Mouse (Mus musculus): ENCODE data around the gene Dhrs1. TPM values are rescaled to one million over a fixed set of nuclear protein-coding genes. Genes with fewer than 3 reads are reported as not detected.
A peak's percentile ranks its signal among the peaks of the same experiment; 100 is the strongest.

Dhrs1 gene
- polyA plus RNA-seq, 1 experiment from 2014 or later, result 88.4 TPM

GRCm38 (mm10) chr14:55716884-55717283 lies 28.6 kb downstream of the Dhrs1 start:
- H3K27ac ChIP-seq, result no peak overlapping the region
- WGBS, result 75% methylated on average over 8 of the region's 8 CpGs

DNA sequence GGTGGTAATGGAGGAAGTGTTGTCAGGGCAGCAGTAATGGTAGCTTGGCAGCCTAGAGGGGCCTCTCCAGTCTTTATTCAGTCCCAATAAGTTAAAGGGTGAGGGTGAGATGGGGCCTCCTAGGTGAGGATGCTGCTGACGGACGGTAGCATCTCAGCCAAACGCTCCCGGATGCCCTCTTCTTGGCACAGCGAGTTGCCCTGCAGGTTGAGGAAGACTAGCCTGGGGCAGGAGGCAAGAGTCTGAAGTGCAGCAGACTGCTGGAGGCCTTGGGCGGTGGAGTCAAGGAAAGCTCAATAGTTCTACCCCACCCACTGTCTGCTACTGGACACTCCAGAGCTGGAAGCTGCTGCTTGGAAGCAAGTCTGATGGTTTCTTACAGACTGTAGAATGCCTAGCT lies 29.2 kb downstream of the Dhrs1 start:
- Histone ChIP-seq H3K4me2 (no peak overlapping the region), H3K27me3 (peaks cover 5% of the 10 kb centered on the region), H3K9me3 (no peaks in the 10 kb centered on the region), H3K27ac (no peak overlapping the region), H3K36me3 (peaks cover 22% of the 10 kb centered on the region), H3K9ac (no peak overlapping the region), H3K4me1 (peaks cover 25% of the 10 kb centered on the region), H3K4me3 (no peak overlapping the region)
- 88% methylated on average over 6 of the region's 6 CpGs for WGBS
- no peak for ATAC-seq (ENCODE audit: borderline replicate concordance, extremely low read depth, low FRiP score, low TSS enrichment)

More at GRCm38 (mm10) chr14:55716884-55717283, 28.6 kb downstream of the Dhrs1 start:
- Histone ChIP-seq H3K4me1 (peaks cover 27% of the 10 kb centered on the region), H3K36me3 (peaks cover 22% of the 10 kb centered on the region), H3K27me3 (peaks cover 5% of the 10 kb centered on the region), H3K9me3 (no peaks in the 10 kb centered on the region), H3K4me3 (no peak overlapping the region), H3K4me2 (no peak overlapping the region), H3K9ac (no peak overlapping the region)
- ATAC-seq (ENCODE audit: borderline replicate concordance, extremely low read depth, low FRiP score, low TSS enrichment), result no peak

DNA sequence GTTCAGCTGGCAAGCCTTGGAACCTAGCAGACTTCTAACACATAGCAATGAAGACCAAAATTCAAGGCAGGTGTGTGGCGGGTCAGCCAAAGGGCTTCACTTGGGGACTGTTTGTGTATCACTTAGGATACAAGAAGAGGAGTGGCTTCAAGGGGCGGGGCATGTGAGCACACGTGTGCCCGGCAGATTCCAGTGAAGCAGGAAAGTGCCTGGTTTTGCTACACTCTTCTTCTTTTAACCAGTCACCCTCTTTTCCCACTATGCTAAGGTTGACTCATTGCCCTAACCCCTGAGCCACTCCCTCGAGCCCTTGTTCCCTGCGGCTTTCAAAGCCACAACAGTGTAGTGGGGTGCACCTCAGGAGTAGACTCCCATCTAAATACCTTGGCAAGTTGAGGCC lies 30.6 kb downstream of the Dhrs1 start:
- peaks cover 19% of the 10 kb centered on the region for H3K4me1 ChIP-seq
- H3K27me3 ChIP-seq, result peaks cover 5% of the 10 kb centered on the region
- 24% methylated on average over 6 of the region's 6 CpGs for WGBS
- H3K9me3 ChIP-seq, result no peaks in the 10 kb centered on the region
- H3K9ac ChIP-seq, result no peak overlapping the region
- no peak overlapping the region for H3K4me2 ChIP-seq
- peaks cover 20% of the 10 kb centered on the region for H3K36me3 ChIP-seq
- H3K27ac ChIP-seq, result no peak overlapping the region
- no peak overlapping the region for H3K4me3 ChIP-seq
- ATAC-seq (ENCODE audit: borderline replicate concordance, extremely low read depth, low FRiP score, low TSS enrichment), result no peak

DNA sequence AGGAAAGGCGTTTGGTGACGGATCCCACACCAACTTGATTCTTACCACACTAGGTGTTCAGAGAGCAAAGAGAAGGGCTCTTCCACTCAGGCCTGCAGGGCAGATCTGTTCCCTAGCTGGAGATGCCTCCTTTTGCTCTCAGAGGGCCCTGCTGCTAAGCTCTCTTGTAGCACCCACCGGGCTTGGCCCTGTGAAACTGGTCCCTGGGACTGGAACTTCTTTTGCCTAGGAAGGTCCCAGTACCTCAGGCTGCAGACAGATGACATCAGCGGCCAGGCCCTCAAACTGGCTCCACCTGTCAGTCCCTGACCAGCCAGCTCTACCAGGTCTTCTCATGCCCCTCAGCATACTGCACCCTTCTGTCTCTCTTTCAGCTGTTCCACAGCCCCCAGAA lies 31.8 kb downstream of the Dhrs1 start, which contains the start of gene Tgm1:
TSS of gene Tgm1 (minus strand) at position 198 of the 394 bp plus-strand sequence.
- Histone ChIP-seq H3K27ac (peak within 1 kb of the TSS; percentile 67), H3K4me3 (peak within 1 kb of the TSS; percentile 24), H3K9me3 (no peaks in the 10 kb centered on the region), H3K36me3 (peaks cover 17% of the 10 kb centered on the region), H3K4me2 (peak within 1 kb of the TSS; percentile 54), H3K4me1 (peaks cover 19% of the 10 kb centered on the region), H3K9ac (0 out of 2 replicates have a peak within 1 kb of the TSS, but pooled peaks have one; percentile 23), H3K27me3 (peaks cover 5% of the 10 kb centered on the region)
- ATAC-seq (ENCODE audit: borderline replicate concordance, extremely low read depth, low FRiP score, low TSS enrichment), result 0 out of 2 replicates have a peak, but pooled peaks have one; percentile 15
- 23% methylated on average over 4 of the region's 4 CpGs for WGBS

GRCm38 (mm10) chr14:55713007-55713728 lies 32.3 kb downstream of the Dhrs1 start:
- peak; percentile 57; the same call in 1 of the 2 replicates for ATAC-seq (ENCODE audit: borderline replicate concordance, extremely low read depth, low FRiP score, low TSS enrichment)
- Histone ChIP-seq H3K27me3 (peaks cover 5% of the 10 kb centered on the region), H3K36me3 (peaks cover 12% of the 10 kb centered on the region), H3K9me3 (no peaks in the 10 kb centered on the region), H3K4me3 (peak overlapping the region; percentile 24), H3K27ac (peak overlapping the region; percentile 67), H3K4me2 (peak overlapping the region; percentile 54), H3K4me1 (peaks cover 19% of the 10 kb centered on the region), H3K9ac (0 out of 2 replicates have a peak overlapping the region, but pooled peaks have one; percentile 23)
- 12% methylated on average over 25 of the region's 25 CpGs for WGBS

- no peak overlapping the region for H3K9ac ChIP-seq
- no peak overlapping the region for H3K4me3 ChIP-seq
- H3K27me3 ChIP-seq, result peaks cover 5% of the 10 kb centered on the region
- no peak for ATAC-seq (ENCODE audit: borderline replicate concordance, extremely low read depth, low FRiP score, low TSS enrichment)
- H3K4me1 ChIP-seq, result peaks cover 19% of the 10 kb centered on the region
- H3K9me3 ChIP-seq, result no peaks in the 10 kb centered on the region
- no peak overlapping the region for H3K27ac ChIP-seq
- H3K4me2 ChIP-seq, result no peak overlapping the region
- no peaks in the 10 kb centered on the region for H3K36me3 ChIP-seq
- WGBS, result 76% methylated on average over 7 of the region's 7 CpGs
These were observed 33.7 kb downstream of the Dhrs1 start for GRCm38 (mm10) chr14:55711786-55712185.

- Histone ChIP-seq H3K9ac (no peak overlapping the region), H3K9me3 (no peaks in the 10 kb centered on the region), H3K4me1 (peaks cover 9% of the 10 kb centered on the region), H3K4me2 (no peak overlapping the region), H3K27ac (no peak overlapping the region), H3K36me3 (no peaks in the 10 kb centered on the region), H3K27me3 (peaks cover 5% of the 10 kb centered on the region), H3K4me3 (no peak overlapping the region)
- no peak for ATAC-seq (ENCODE audit: borderline replicate concordance, extremely low read depth, low FRiP score, low TSS enrichment)
- WGBS, result 78% methylated on average over 4 of the region's 4 CpGs
These were observed 36.0 kb downstream of the Dhrs1 start for GRCm38 (mm10) chr14:55709509-55709908.

DNA sequence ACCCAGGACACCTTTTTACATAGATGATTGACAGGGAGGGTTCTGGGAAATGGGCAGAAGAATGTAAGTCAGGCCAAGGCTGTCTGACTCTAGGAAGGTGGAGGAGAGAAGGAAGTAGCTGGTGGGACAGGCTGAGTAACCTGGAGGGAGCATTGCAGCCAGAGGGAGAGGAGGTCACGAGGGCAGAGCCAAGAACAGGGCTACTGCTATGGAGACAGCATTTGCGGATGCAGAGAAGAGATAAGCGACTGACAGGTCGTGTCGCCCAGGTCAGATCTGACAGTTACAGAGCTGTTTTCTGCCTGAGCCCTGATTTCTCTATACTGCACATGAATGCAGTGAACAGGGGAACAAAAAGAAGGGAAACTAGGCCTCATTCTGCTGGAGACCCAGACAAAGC lies 38.1 kb downstream of the Dhrs1 start:
- no peaks in the 10 kb centered on the region for H3K4me1 ChIP-seq
- no peaks in the 10 kb centered on the region for H3K36me3 ChIP-seq
- no peak for ATAC-seq (ENCODE audit: borderline replicate concordance, extremely low read depth, low FRiP score, low TSS enrichment)
- no peak overlapping the region for H3K4me3 ChIP-seq
- H3K27me3 ChIP-seq, result no peaks in the 10 kb centered on the region
- WGBS, result 63% methylated on average over 5 of the region's 5 CpGs
- H3K9ac ChIP-seq, result no peak overlapping the region
- H3K9me3 ChIP-seq, result no peaks in the 10 kb centered on the region
- no peak overlapping the region for H3K27ac ChIP-seq
- H3K4me2 ChIP-seq, result no peak overlapping the region

DNA sequence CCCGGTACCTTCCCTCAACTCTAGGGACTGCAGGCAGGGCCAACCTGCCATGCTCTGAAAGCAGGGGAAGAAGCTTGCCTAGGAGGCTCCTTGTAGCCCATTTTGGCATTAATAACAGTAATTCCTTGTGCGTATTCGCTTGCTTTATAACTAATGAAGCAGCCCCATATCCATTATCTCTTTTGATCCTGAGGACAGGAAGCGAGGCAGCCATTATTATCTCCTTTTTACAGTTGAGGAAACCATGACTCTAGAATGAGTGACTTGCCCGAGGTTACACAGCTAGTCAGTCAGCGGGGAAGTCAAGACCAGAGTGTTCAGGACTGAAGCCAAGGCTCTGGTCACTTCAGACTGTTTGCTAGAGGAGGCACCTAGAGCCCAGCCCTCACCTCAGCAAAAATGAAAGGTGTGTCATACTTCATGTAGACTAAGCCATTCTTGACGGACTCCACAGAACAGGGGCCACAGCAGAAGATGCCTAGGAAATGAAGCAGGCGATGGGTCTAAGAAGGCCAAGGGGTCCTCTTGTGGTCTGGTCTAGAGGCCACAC lies 39.4 kb downstream of the Dhrs1 start:
- WGBS, result 85% methylated on average over 8 of the region's 8 CpGs
- H3K9me3 ChIP-seq, result no peaks in the 10 kb centered on the region
- no peak overlapping the region for H3K4me3 ChIP-seq
- H3K36me3 ChIP-seq, result no peaks in the 10 kb centered on the region
- H3K27ac ChIP-seq, result no peak overlapping the region
- no peaks in the 10 kb centered on the region for H3K4me1 ChIP-seq
- no peaks in the 10 kb centered on the region for H3K27me3 ChIP-seq
- H3K9ac ChIP-seq, result no peak overlapping the region
- ATAC-seq (ENCODE audit: borderline replicate concordance, extremely low read depth, low FRiP score, low TSS enrichment), result no peak
- H3K4me2 ChIP-seq, result no peak overlapping the region

GRCm38 (mm10) chr14:55702761-55703160 lies 42.7 kb downstream of the Dhrs1 start:
- Histone ChIP-seq H3K4me1 (no peaks in the 10 kb centered on the region), H3K27ac (no peak overlapping the region), H3K36me3 (no peaks in the 10 kb centered on the region), H3K4me2 (no peak overlapping the region), H3K9ac (no peak overlapping the region), H3K9me3 (no peaks in the 10 kb centered on the region), H3K27me3 (no peaks in the 10 kb centered on the region), H3K4me3 (no peak overlapping the region)
- WGBS, result 42% methylated on average over 6 of the region's 6 CpGs
- no peak for ATAC-seq (ENCODE audit: borderline replicate concordance, extremely low read depth, low FRiP score, low TSS enrichment)

DNA sequence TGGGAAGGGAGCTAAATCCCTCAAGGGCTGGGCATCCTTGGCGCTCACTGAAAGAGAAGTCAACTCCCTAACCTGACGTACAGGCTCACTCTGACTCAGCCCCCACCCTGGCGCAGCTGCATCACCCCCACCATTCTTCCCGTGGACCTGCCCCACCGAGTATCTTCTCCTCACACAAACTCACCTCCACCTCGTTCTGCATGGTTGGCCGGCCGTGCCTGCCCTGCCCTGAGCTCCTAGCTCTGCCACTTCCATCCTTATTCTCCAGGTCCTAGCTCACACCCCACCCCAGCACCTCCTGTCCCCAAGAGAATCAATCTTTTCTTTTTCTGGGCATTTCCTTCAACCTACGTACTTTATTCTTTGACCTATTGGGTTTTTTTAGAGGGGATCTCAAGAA lies 44.4 kb downstream of the Dhrs1 start:
- WGBS, result 64% methylated on average over 9 of the region's 9 CpGs
- Histone ChIP-seq H3K9me3 (no peaks in the 10 kb centered on the region), H3K27me3 (no peaks in the 10 kb centered on the region), H3K36me3 (no peaks in the 10 kb centered on the region), H3K9ac (no peak overlapping the region), H3K4me1 (no peaks in the 10 kb centered on the region), H3K4me3 (no peak overlapping the region), H3K27ac (no peak overlapping the region), H3K4me2 (no peak overlapping the region)
- no peak for ATAC-seq (ENCODE audit: borderline replicate concordance, extremely low read depth, low FRiP score, low TSS enrichment)

DNA sequence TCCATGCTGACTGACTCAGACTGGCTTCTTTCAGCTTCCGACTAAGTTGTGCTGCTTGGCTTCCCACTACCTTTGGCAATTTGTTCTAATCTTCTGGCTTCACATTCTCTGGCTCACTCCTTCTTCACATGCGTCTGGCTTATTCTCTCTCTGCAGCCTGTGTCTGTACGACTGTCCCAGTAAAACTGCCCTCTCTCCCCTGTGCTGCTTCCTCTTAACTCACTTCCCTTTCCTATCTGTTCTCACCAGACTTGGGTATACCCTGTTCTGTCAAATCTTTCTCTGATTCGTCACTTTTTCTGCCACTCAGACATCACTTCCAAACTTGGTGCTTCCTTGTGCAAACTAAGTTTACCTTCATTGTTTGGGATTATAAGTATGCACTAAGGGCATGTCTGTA lies 48.3 kb downstream of the Dhrs1 start:
- H3K9ac ChIP-seq, result no peak overlapping the region
- H3K36me3 ChIP-seq, result no peaks in the 10 kb centered on the region
- WGBS, result 76% methylated on average over 4 of the region's 4 CpGs
- ATAC-seq (ENCODE audit: borderline replicate concordance, extremely low read depth, low FRiP score, low TSS enrichment), result no peak
- H3K4me3 ChIP-seq, result no peak overlapping the region
- no peaks in the 10 kb centered on the region for H3K27me3 ChIP-seq
- H3K27ac ChIP-seq, result no peak overlapping the region
- H3K4me2 ChIP-seq, result no peak overlapping the region
- no peaks in the 10 kb centered on the region for H3K4me1 ChIP-seq
- H3K9me3 ChIP-seq, result no peaks in the 10 kb centered on the region
